Mouse (Mus musculus) midbrain, embryonic 12.5 days (tissue): Measurements from ENCODE around the gene Gm20388. TPM values are rescaled to one million over a fixed set of nuclear protein-coding genes. Genes with fewer than 3 reads are reported as not detected.

Source experiments
- ATAC-seq: fragments of 200-750 bp; cut with Nextera tagmentation; 2 replicates; pipeline ENCODE4 v1.8.0; 2017; ENCODE audit warnings: low read depth, moderate TSS enrichment, moderate library complexity; ENCODE audit not compliant: low FRiP score
- H3K27ac ChIP-seq: fragments of 300-500 bp; sonication (generic); replicated peaks from 2 replicates; pipeline ENCODE4 v1.5.1; 2016; ENCODE audit warnings: mild to moderate bottlenecking
- H3K27me3 ChIP-seq: fragments of 300-500 bp; sonication (generic); 2 replicates; pipeline ENCODE4 v1.6.1; 2016; ENCODE audit warnings: mild to moderate bottlenecking
- H3K36me3 ChIP-seq: fragments of 300-500 bp; sonication (generic); 2 replicates; pipeline ENCODE4 v1.6.1; 2016
- H3K4me1 ChIP-seq: fragments of 300-500 bp; sonication (generic); 2 replicates; pipeline ENCODE4 v1.6.1; 2016
- H3K4me2 ChIP-seq: fragments of 300-500 bp; sonication (generic); replicated peaks from 2 replicates; pipeline ENCODE4 v1.6.1; 2016; ENCODE audit warnings: mild to moderate bottlenecking, moderate library complexity
- H3K4me3 ChIP-seq: fragments of 300-500 bp; sonication (generic); 2 replicates; pipeline ENCODE4 v1.5.1; 2016; ENCODE audit warnings: mild to moderate bottlenecking
- H3K9ac ChIP-seq: fragments of 300-500 bp; sonication (generic); replicated peaks from 2 replicates; pipeline ENCODE4 v1.6.1; 2016; ENCODE audit warnings: mild to moderate bottlenecking, moderate library complexity
- H3K9me3 ChIP-seq: fragments of 300-500 bp; sonication (generic); 2 replicates; pipeline ENCODE4 v1.6.1; 2016; ENCODE audit warnings: mild to moderate bottlenecking
- WGBS: fragments of 180-500 bp; shearing (Covaris S2); methylation state at CpG from one replicate; pipeline ENCODE4 v1.1.7; 2016; 5-methylcytosine and 5-hydroxymethylcytosine counted together
- polyA plus RNA-seq: library from polyadenylated mRNA; unstranded; fragments of >200 nt; fragmentation: Nextera tagmentation; extraction: Ambion mirVana; gene quantifications from 2 replicates; pipeline ENCODE4 v1.2.1, GENCODE M21; 2016

The Gm20388 gene
- polyA plus RNA-seq, 1 experiment from 2014 or later = not detected

GRCm38 (mm10) chr8:120393085-120393484 is 482.4 kb downstream of the Gm20388 start:
- no peaks in the 10 kb centered on the region for H3K36me3 ChIP-seq
- H3K27me3 ChIP-seq = no peaks in the 10 kb centered on the region
- H3K27ac ChIP-seq = no peak overlapping the region
- H3K9me3 ChIP-seq = no peaks in the 10 kb centered on the region
- H3K9ac ChIP-seq = no peak overlapping the region
- no peak for ATAC-seq
- no peak overlapping the region for H3K4me2 ChIP-seq
- H3K4me3 ChIP-seq = no peak overlapping the region
- WGBS = 74% methylated on average over 11 of the region's 11 CpGs
- peaks cover 41% of the 10 kb centered on the region for H3K4me1 ChIP-seq

GRCm38 (mm10) chr8:120393871-120394275 is 483.2 kb downstream of the Gm20388 start:
- H3K27ac ChIP-seq = 0 out of 2 replicates have a peak overlapping the region, but pooled peaks have one; percentile 17
- H3K36me3 ChIP-seq = no peaks in the 10 kb centered on the region
- H3K27me3 ChIP-seq = no peaks in the 10 kb centered on the region
- H3K4me3 ChIP-seq = no peak overlapping the region
- H3K9me3 ChIP-seq = no peaks in the 10 kb centered on the region
- H3K4me2 ChIP-seq = no peak overlapping the region
- H3K9ac ChIP-seq = 0 out of 2 replicates have a peak overlapping the region, but pooled peaks have one; percentile 16
- H3K4me1 ChIP-seq = peaks cover 49% of the 10 kb centered on the region
- 84% methylated on average over 9 of the region's 9 CpGs for WGBS
- no peak for ATAC-seq

GRCm38 (mm10) chr8:120395892-120396291 is 485.3 kb downstream of the Gm20388 start:
- Histone ChIP-seq H3K27ac (no peak overlapping the region), H3K27me3 (no peaks in the 10 kb centered on the region), H3K4me3 (no peak overlapping the region), H3K9me3 (no peaks in the 10 kb centered on the region), H3K36me3 (no peaks in the 10 kb centered on the region), H3K4me1 (peaks cover 63% of the 10 kb centered on the region), H3K4me2 (no peak overlapping the region), H3K9ac (no peak overlapping the region)
- ATAC-seq = no peak
- WGBS = 94% methylated on average over 3 of the region's 3 CpGs

DNA sequence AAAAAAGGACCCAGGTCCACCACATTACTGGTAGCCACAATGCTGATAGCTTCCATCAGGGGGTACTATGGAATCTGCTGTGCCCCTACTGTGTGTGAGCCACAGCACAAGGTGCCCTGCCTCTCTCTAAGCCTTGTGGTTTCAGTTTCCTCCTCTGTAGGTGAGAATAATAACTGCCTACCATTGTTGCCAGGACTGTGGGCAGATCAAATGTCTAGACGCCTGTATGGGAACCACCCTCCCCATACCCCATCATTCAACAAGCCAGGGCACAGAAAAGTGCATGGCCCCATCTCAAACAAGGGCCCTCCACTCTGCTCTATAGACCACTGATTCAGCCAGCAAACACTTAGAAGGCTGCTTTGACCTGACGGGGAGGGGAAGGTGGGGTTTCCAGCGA is 486.1 kb downstream of the Gm20388 start:
- Histone ChIP-seq H3K4me1 (peaks cover 60% of the 10 kb centered on the region), H3K4me2 (0 out of 2 replicates have a peak overlapping the region, but pooled peaks have one; percentile 27), H3K27me3 (peaks cover 5% of the 10 kb centered on the region; the same call in 1 of the 2 replicates), H3K4me3 (no peak overlapping the region), H3K27ac (peak overlapping the region; percentile 67), H3K9ac (no peak overlapping the region), H3K9me3 (no peaks in the 10 kb centered on the region), H3K36me3 (no peaks in the 10 kb centered on the region)
- 58% methylated on average over 3 of the region's 3 CpGs for WGBS
- no peak for ATAC-seq

DNA sequence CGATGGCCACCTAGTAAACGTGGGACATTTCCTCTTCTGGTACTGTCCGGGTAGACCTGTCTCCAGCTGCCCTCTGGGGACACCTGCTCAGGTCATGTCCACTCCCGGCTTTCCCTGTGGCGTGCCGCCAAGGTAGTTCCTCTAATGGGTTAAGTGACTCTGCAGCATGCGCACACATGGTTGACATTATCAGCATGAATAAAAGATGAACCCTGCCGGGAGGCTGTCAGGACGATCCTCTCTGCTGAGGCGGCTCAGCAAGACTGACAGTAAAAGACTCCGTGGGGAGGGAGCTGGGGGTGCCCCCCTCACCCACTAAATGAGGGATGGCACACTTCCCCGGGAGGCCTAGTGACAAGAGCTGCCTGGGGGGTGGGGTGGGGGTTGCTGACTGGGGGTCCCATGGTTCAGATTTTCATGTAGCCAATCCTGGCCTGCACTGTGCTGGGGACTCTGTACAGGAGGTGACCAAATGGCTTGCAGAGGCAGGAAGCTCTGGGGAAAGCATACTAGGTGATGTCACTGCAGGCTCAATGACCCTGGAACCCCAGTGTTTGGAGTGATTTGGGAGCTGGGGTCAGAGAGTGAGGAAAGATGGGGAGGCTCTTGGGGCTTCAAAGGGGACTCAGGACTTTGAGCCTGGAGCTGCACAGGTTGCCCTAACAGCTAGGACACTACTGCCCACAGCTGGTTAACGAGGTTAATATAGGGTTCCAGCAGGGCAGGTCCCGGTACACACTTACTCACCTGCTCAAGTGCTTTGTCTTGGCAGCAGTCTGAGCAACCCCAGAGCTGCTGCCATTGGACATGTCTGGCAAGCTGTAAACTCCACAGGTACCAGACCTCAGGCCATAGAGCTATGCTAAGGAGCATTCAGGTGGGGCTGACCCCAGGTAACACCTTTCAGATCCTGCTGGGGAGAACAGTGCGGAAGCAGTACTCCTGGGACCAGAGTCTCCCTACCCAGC is 487.1 kb downstream of the Gm20388 start:
- Histone ChIP-seq H3K9ac (no peak overlapping the region), H3K9me3 (no peaks in the 10 kb centered on the region), H3K4me2 (peak overlapping the region; percentile 27), H3K27me3 (peaks cover 5% of the 10 kb centered on the region; the same call in 1 of the 2 replicates), H3K36me3 (no peaks in the 10 kb centered on the region), H3K4me1 (peaks cover 55% of the 10 kb centered on the region), H3K27ac (peak overlapping the region; percentile 67), H3K4me3 (no peak overlapping the region)
- WGBS = 37% methylated on average over 15 of the region's 15 CpGs
- ATAC-seq = peak; percentile 53

- WGBS = 52% methylated on average over 33 of the region's 33 CpGs
- ATAC-seq = no peak
- Histone ChIP-seq H3K36me3 (no peaks in the 10 kb centered on the region), H3K27ac (peak overlapping the region; percentile 58), H3K4me2 (peak overlapping the region; percentile 12; the same call in 1 of the 2 replicates), H3K4me3 (no peak overlapping the region), H3K9me3 (no peaks in the 10 kb centered on the region), H3K9ac (no peak overlapping the region), H3K27me3 (peaks cover 5% of the 10 kb centered on the region; the same call in 1 of the 2 replicates), H3K4me1 (peaks cover 46% of the 10 kb centered on the region)
Observed at GRCm38 (mm10) chr8:120399212-120399934, 488.7 kb downstream of the Gm20388 start.

DNA sequence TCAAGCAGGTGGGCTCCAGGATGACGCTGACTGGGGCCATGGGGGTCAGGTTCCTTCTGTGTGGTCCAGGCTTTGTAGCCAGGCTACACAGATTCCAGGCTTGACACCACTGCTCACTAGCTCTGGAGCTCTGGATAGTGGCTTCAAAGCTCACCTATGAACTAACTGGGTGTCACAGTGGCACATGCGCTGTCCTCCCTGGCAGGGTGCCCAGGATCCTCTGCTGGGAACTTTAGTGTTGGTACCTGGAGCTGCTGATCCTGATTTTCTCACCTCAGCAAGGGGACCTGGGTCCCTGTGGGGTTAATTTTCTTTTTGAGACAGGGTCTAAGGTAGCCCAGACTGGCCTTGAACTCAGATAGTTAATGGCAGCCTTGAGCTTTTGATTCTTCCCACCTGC is 490.6 kb downstream of the Gm20388 start:
- Histone ChIP-seq H3K27ac (no peak overlapping the region), H3K4me3 (no peak overlapping the region), H3K4me2 (no peak overlapping the region), H3K4me1 (peaks cover 50% of the 10 kb centered on the region), H3K9ac (no peak overlapping the region), H3K9me3 (no peaks in the 10 kb centered on the region), H3K36me3 (no peaks in the 10 kb centered on the region), H3K27me3 (peaks cover 16% of the 10 kb centered on the region; the same call in 1 of the 2 replicates)
- 92% methylated on average over 2 of the region's 2 CpGs for WGBS
- no peak for ATAC-seq

GRCm38 (mm10) chr8:120401712-120402111 is 491.1 kb downstream of the Gm20388 start:
- Histone ChIP-seq H3K4me1 (peaks cover 52% of the 10 kb centered on the region), H3K4me2 (no peak overlapping the region), H3K9me3 (no peaks in the 10 kb centered on the region), H3K27me3 (peaks cover 16% of the 10 kb centered on the region; the same call in 1 of the 2 replicates), H3K9ac (no peak overlapping the region), H3K36me3 (no peaks in the 10 kb centered on the region), H3K4me3 (no peak overlapping the region), H3K27ac (no peak overlapping the region)
- ATAC-seq = no peak
- 89% methylated on average over 7 of the region's 7 CpGs for WGBS

- no peak overlapping the region for H3K9ac ChIP-seq
- no peak overlapping the region for H3K4me2 ChIP-seq
- 82% methylated on average over 7 of the region's 7 CpGs for WGBS
- peaks cover 52% of the 10 kb centered on the region for H3K4me1 ChIP-seq
- no peaks in the 10 kb centered on the region for H3K36me3 ChIP-seq
- H3K4me3 ChIP-seq = no peak overlapping the region
- no peak overlapping the region for H3K27ac ChIP-seq
- H3K27me3 ChIP-seq = peaks cover 16% of the 10 kb centered on the region; the same call in 1 of the 2 replicates
- no peaks in the 10 kb centered on the region for H3K9me3 ChIP-seq
- ATAC-seq = no peak
Observed at GRCm38 (mm10) chr8:120403606-120404269, 493.1 kb downstream of the Gm20388 start.

DNA sequence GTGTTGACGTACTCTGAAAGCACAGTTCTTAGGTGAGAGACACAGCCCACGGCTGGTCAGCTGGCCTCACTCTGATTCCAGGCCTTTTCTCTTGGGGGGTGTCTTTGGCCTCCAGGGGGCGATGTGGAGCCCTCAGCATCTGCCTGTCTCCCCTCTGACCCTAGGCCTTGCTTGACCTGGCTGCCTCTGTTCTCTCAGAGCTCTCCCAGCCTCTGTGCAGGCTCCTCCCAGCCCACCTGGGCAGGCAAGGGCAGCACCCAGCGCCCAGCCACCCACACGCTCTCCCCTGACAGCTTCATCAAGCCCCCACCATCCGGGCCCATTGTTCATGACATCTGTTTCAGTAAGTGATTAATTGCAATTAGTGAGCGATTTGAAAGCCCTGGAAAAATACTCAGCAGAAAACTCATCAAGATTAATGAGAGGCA is 494.0 kb downstream of the Gm20388 start:
- Histone ChIP-seq H3K36me3 (no peaks in the 10 kb centered on the region), H3K27me3 (peaks cover 22% of the 10 kb centered on the region), H3K4me1 (peaks cover 52% of the 10 kb centered on the region), H3K4me3 (no peak overlapping the region), H3K9me3 (no peaks in the 10 kb centered on the region), H3K27ac (peak overlapping the region; percentile 40; the same call in 1 of the 2 replicates), H3K9ac (no peak overlapping the region), H3K4me2 (no peak overlapping the region)
- 41% methylated on average over 7 of the region's 7 CpGs for WGBS
- no peak for ATAC-seq

DNA sequence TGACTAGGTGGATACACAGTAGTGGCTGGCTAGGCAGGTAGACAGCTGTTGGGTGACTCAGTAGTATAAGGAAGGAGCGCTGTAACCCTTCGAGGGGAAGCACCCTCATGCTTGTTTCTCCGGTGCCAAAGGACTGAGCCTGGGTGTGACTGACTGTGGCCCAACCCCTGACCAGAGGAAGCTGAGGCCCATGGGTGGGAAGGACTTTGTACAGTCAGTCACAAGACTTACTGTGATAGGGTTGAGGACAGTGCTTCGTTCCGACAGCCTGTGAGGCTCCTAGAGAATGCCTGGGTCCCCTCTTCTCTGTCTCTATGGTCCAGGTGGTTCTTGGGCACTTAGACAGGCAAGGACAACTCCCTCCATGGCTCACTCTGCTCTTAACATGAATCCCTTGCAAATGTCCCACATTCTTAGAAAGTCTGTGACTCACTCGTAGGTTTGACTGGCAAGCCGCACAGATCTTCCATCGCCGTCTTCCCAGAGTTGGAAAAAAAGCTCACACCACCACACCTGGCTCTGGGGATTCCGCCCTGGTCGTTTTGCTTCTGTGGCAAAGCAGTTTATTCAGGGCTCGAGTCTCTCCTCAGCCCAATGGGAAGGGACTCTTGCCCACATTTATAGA is 495.5 kb downstream of the Gm20388 start:
- Histone ChIP-seq H3K4me3 (no peak overlapping the region), H3K27ac (no peak overlapping the region), H3K27me3 (peaks cover 34% of the 10 kb centered on the region), H3K9ac (no peak overlapping the region), H3K4me2 (no peak overlapping the region), H3K9me3 (no peaks in the 10 kb centered on the region), H3K4me1 (peaks cover 60% of the 10 kb centered on the region), H3K36me3 (no peaks in the 10 kb centered on the region)
- 91% methylated on average over 12 of the region's 12 CpGs for WGBS
- no peak for ATAC-seq
